Mouse (Mus musculus) cerebellum, adult 2 months (tissue): ENCODE results near the gene Pick1.
A peak's percentile ranks its signal among the peaks of the same experiment; 100 is the strongest.

Experiments used
- CTCF ChIP-seq: fragments of 200-500 bp; IDR thresholded peaks from 2 replicates; pipeline ENCODE4 v1.5.1; 2011; ENCODE audit warnings: low read depth, mild to moderate bottlenecking, control low read depth, low read length, moderate library complexity, borderline replicate concordance; ENCODE audit not compliant: insufficient read depth
- POLR2A ChIP-seq: fragments of 200-500 bp; IDR thresholded peaks from 2 replicates; pipeline ENCODE4 v1.6.1; 2011; ENCODE audit warnings: low read length, control low read depth, borderline replicate concordance; ENCODE audit not compliant: insufficient read depth

DNA sequence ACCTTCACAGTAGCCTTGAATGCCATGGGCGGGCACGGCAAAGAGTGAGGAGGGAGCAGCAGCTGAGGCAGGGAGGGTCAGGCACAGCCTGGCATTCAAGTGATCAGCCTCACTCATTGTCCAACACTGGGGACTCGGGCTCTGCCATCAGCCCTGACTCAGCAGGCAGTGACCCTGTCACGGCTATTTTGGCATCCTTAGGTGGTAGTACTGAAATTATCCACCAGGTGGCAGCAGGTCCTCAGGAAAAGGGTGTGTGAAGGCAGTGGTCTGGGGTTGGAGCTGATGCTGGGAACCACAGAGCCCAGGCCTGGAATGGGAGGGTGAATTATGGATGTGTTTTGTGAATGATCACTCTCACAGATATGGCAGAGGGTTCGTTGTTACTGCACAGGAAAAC lies 4.3 kb upstream of the Pick1 start:
- TF ChIP-seq CTCF, result peak; percentile 90
- TF ChIP-seq POLR2A, result no peak
